Mouse (Mus musculus) kidney, postnatal 4 days (tissue): ENCODE measurements at regions not wholly inside any gene's neighbourhood (a gene's known extent, or its start where the extent isn't known, plus 50 kb on each side); places are given as distances from the start of the nearest gene placed in this dataset.

Source experiments
- DNase-seq, 2 experiments: peaks; one replicate each; pipeline ENCODE4 v3.0.0; 2021; ENCODE audit warnings: mixed read lengths in 2 of 2

GRCm38 (mm10) chr13:14898495-14898894 lies 268.5 kb downstream of the AW209491 start:
- no peak for DNase-seq

- peak; percentile 4 to 9 for DNase-seq
These were observed 300.3 kb downstream of the AW209491 start for GRCm38 (mm10) chr13:14930137-14930785.

GRCm38 (mm10) chr13:14966187-14966726 lies 336.3 kb downstream of the AW209491 start:
- no peak for DNase-seq

GRCm38 (mm10) chr13:15002700-15003099 lies 372.7 kb downstream of the AW209491 start:
- no peak for DNase-seq

GRCm38 (mm10) chr13:15011638-15012037 lies 381.7 kb downstream of the AW209491 start:
- peak; percentile 15 to 33 for DNase-seq

- DNase-seq = peak; percentile 3 to 11
These were observed 389.1 kb downstream of the AW209491 start for GRCm38 (mm10) chr13:15018811-15019745.

- DNase-seq = no peak
These were observed 396.6 kb downstream of the AW209491 start for GRCm38 (mm10) chr13:15026601-15027000.

- DNase-seq = no peak
These were observed 410.2 kb upstream of the Gli3 start for GRCm38 (mm10) chr13:15052667-15053375.

- DNase-seq = no peak
These were observed 408.3 kb upstream of the Gli3 start for GRCm38 (mm10) chr13:15054705-15055104.

GRCm38 (mm10) chr13:15078635-15079094 lies 384.4 kb upstream of the Gli3 start:
- DNase-seq = no peak

GRCm38 (mm10) chr13:15079148-15079547 lies 383.9 kb upstream of the Gli3 start:
- no peak for DNase-seq

GRCm38 (mm10) chr13:15082255-15082932 lies 380.6 kb upstream of the Gli3 start:
- DNase-seq = no peak

GRCm38 (mm10) chr13:15094836-15095235 lies 368.2 kb upstream of the Gli3 start:
- DNase-seq = no peak

GRCm38 (mm10) chr13:15107753-15108305 lies 355.2 kb upstream of the Gli3 start:
- DNase-seq = peak; percentile 5 to 9

- no peak for DNase-seq
These were observed 349.7 kb upstream of the Gli3 start for GRCm38 (mm10) chr13:15113383-15113782.

GRCm38 (mm10) chr13:15130249-15130648 lies 332.8 kb upstream of the Gli3 start:
- DNase-seq = peak; percentile 7 to 13

GRCm38 (mm10) chr13:15146167-15146566 lies 316.9 kb upstream of the Gli3 start:
- no peak for DNase-seq

GRCm38 (mm10) chr13:15180898-15181297 lies 282.1 kb upstream of the Gli3 start:
- peak in 1 of 2 experiments; percentile 1 for DNase-seq

- peak in 1 of 2 experiments; percentile 3 for DNase-seq
These were observed 251.2 kb upstream of the Gli3 start for GRCm38 (mm10) chr13:15211635-15212352.

- peak; percentile 13 to 25 for DNase-seq
These were observed 250.6 kb upstream of the Gli3 start for GRCm38 (mm10) chr13:15212353-15212850.

GRCm38 (mm10) chr13:15221322-15221721 lies 241.7 kb upstream of the Gli3 start:
- DNase-seq = no peak
